Mouse (Mus musculus) lung, adult 2 months (tissue): ENCODE data around the gene Gm17482. TPM values are rescaled to one million over a fixed set of nuclear protein-coding genes. Genes with fewer than 3 reads are reported as not detected.

Experiments used
- DNase-seq: peaks from one replicate; pipeline ENCODE4 v3.0.0; 2022
- H3K4me1 ChIP-seq: fragments of 200-500 bp; 2 replicates; pipeline ENCODE4 v1.6.1; 2011; ENCODE audit warnings: low read length; ENCODE audit not compliant: control insufficient read depth, insufficient read depth
- H3K4me3 ChIP-seq: fragments of 200-500 bp; replicated peaks from 2 replicates; pipeline ENCODE3; 2011; ENCODE audit warnings: low read depth, mild to moderate bottlenecking, control low read depth, low read length; ENCODE audit errors: extremely low read depth
- CTCF ChIP-seq: fragments of 200-500 bp; IDR thresholded peaks from 2 replicates; pipeline ENCODE4 v1.5.1; 2011; ENCODE audit warnings: mild to moderate bottlenecking, low read length, control low read depth; ENCODE audit not compliant: insufficient read depth
- POLR2A ChIP-seq: fragments of 200-500 bp; IDR thresholded peaks from 2 replicates; pipeline ENCODE4 v1.6.1; 2011; ENCODE audit warnings: low read depth, mild to moderate bottlenecking, control low read depth, low read length, borderline replicate concordance; ENCODE audit errors: extremely low read depth
- WGBS: fragments of 180-500 bp; shearing (Covaris S2); methylation state at CpG from one replicate; pipeline ENCODE4 v1.1.7; 2018; 5-methylcytosine and 5-hydroxymethylcytosine counted together
- polyA plus RNA-seq: library from polyadenylated mRNA; depleted of rRNA; stranded (reverse); fragments of >200 nt; gene quantifications from 2 replicates; pipeline ENCODE4 v1.2.3, GENCODE M21; 2012

The Gm17482 gene
- polyA plus RNA-seq, 1 experiment = not detected

GRCm38 (mm10) chr6:115241939-115242338 is 14.8 kb downstream of the Gm17482 start:
- TF ChIP-seq POLR2A (no peak), CTCF (no peak)
- 75% methylated on average over 3 of the region's 3 CpGs for WGBS
- DNase-seq = no peak
- no peak overlapping the region for H3K4me3 ChIP-seq
- 0 out of 2 replicates have a peak, but pooled peaks cover 3% of the 10 kb centered on the region for H3K4me1 ChIP-seq

- TF ChIP-seq POLR2A (no peak), CTCF (no peak)
- no peaks in the 10 kb centered on the region for H3K4me1 ChIP-seq
- DNase-seq = no peak
- 75% methylated on average over 2 of the region's 2 CpGs for WGBS
- no peak overlapping the region for H3K4me3 ChIP-seq
Observed at GRCm38 (mm10) chr6:115244222-115244621, 17.1 kb downstream of the Gm17482 start.

GRCm38 (mm10) chr6:115245500-115246058 is 18.4 kb downstream of the Gm17482 start:
- Histone ChIP-seq H3K4me1 (no peaks in the 10 kb centered on the region), H3K4me3 (no peak overlapping the region)
- 83% methylated on average over 3 of the region's 3 CpGs for WGBS
- no peak for DNase-seq
- no peak for TF ChIP-seq CTCF
- TF ChIP-seq POLR2A = no peak

- no peak overlapping the region for H3K4me3 ChIP-seq
- DNase-seq = no peak
- WGBS = 20% methylated on average over 13 of the region's 13 CpGs
- TF ChIP-seq CTCF = no peak
- no peak for TF ChIP-seq POLR2A
- H3K4me1 ChIP-seq = peaks cover 4% of the 10 kb centered on the region; the same call in 1 of the 2 replicates
Observed at GRCm38 (mm10) chr6:115251531-115251985, 24.4 kb downstream of the Gm17482 start.

- Histone ChIP-seq H3K4me1 (peaks cover 4% of the 10 kb centered on the region; the same call in 1 of the 2 replicates), H3K4me3 (no peak within 1 kb of the TSS)
- WGBS = 46% methylated on average over 7 of the region's 10 CpGs
- no peak for TF ChIP-seq POLR2A
- no peak for TF ChIP-seq CTCF
- DNase-seq = no peak
Observed at GRCm38 (mm10) chr6:115252099-115252873, 25.1 kb downstream of the Gm17482 start, which contains the start of gene Timp4. TSS of gene Timp4 (minus strand) at chr6:115252205.

GRCm38 (mm10) chr6:115255171-115255570 is 28.0 kb downstream of the Gm17482 start:
- DNase-seq = no peak
- WGBS = 83% methylated on average over 3 of the region's 3 CpGs
- no peak overlapping the region for H3K4me3 ChIP-seq
- peaks cover 4% of the 10 kb centered on the region; the same call in 1 of the 2 replicates for H3K4me1 ChIP-seq
- TF ChIP-seq POLR2A = no peak
- TF ChIP-seq CTCF = no peak

- DNase-seq = no peak
- no peak for TF ChIP-seq CTCF
- no peak for TF ChIP-seq POLR2A
- WGBS = 81% methylated on average over 3 of the region's 3 CpGs
Observed at GRCm38 (mm10) chr6:115260507-115260906, 33.4 kb downstream of the Gm17482 start.

GRCm38 (mm10) chr6:115266791-115267190 is 39.6 kb downstream of the Gm17482 start:
- H3K4me3 ChIP-seq = no peak overlapping the region
- DNase-seq = no peak
- no peak for TF ChIP-seq CTCF
- no peak for TF ChIP-seq POLR2A
- H3K4me1 ChIP-seq = no peaks in the 10 kb centered on the region
- WGBS = 65% methylated on average over 5 of the region's 5 CpGs

More at GRCm38 (mm10) chr6:115260507-115260906, 33.4 kb downstream of the Gm17482 start:
- no peak overlapping the region for H3K4me3 ChIP-seq
- no peaks in the 10 kb centered on the region for H3K4me1 ChIP-seq

- TF ChIP-seq POLR2A (no peak), CTCF (peak; percentile 85)
- peak; percentile 59 for DNase-seq
- Histone ChIP-seq H3K4me3 (no peak overlapping the region), H3K4me1 (no peaks in the 10 kb centered on the region)
- 51% methylated on average over 2 of the region's 2 CpGs for WGBS
Observed at GRCm38 (mm10) chr6:115267916-115268315, 40.8 kb downstream of the Gm17482 start.
